Mouse (Mus musculus): Measurements from ENCODE around the gene Lhpp. TPM values are rescaled to one million over a fixed set of nuclear protein-coding genes. Genes with fewer than 3 reads are reported as not detected.

The Lhpp gene
- polyA plus RNA-seq, 1 experiment from 2014 or later, result 23.7 TPM

DNA sequence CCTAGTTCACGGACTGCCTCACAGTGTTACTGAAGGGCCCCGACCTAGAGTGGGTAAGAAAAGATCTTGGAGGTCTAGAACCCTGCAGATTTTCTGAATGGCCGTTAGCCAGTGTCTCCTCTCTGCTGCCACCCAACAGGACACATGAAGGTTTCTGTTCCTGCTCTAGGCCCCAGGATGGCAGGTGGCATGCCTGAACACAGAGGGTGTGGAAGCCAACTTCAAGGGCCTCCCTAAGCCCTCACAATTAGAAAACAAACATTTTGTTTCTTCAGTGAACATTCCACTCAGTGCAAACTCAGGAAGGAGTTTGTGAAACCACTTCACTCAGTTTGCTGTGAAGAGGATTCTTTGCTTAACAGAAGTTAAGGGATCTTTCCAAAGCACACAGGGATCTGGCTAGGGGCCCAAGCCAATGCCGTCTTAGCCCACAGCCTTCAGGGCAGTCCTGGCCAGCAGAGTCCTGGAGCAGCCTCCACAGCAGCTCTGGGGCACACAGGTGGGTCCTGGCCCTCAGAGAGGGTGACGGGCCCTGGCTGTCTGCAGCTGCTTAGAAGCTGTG is 114.1 kb downstream of the Lhpp start:
- Histone ChIP-seq H3K27me3 (ENCODE audit: control insufficient read depth, insufficient read depth, low read length) (no peaks in the 10 kb centered on the region), H3K36me3 (ENCODE audit: control insufficient read depth, insufficient read depth) (no peaks in the 10 kb centered on the region), H3K9ac (ENCODE audit: low read length) (no peak overlapping the region), H3K4me3 (ENCODE audit: low read length) (no peak overlapping the region), H3K9me3 (replicated peaks; ENCODE audit: control insufficient read depth, low read length) (no peaks in the 10 kb centered on the region), H3K4me2 (ENCODE audit: low read depth, low read length) (no peak overlapping the region), H3K27ac (ENCODE audit: low read length) (peak overlapping the region; percentile 77), H3K4me1 (ENCODE audit: control insufficient read depth, insufficient read depth, low read length) (peaks cover 32% of the 10 kb centered on the region)
- WGBS, result 63% methylated on average over 5 of the region's 5 CpGs
- no peak for ATAC-seq (replicated peaks; ENCODE audit: extremely low read depth, insufficient read depth, low FRiP score)

DNA sequence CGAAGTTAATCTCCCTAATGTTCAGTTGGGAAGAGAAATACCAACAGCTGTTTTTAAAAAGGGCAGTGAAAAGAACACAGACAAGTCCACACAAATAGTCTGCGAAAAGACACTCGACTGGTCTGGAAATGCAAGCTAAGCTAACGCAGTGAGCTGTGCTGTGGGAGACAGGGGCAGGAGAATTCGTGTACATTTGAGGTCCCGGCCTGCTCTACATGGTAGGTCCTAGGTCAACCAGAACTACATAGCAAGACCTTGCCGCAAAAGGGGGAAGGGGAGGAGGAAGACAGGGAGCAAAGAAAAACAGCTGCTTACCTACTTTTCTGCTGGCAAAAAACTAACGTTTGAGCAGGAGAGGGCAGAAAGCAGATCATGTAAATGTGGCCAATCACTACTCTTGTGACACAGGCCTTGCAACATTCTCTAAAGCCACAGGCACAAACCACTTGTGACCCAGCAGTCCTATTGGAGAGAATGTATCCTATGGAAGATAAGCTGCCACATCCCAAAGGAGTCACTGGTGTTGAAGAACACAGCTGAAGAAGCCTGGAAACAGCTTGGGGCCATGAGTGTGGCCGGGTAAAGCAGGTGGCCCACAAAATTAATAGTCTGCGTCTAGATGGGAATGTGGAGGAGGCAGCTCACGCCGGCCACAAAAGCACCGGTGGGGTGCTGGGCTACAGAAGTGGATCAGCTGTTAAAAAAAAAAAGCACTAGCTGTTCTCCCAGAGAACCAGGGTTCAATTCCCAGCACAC is 115.8 kb downstream of the Lhpp start:
- Histone ChIP-seq H3K27ac (ENCODE audit: low read length) (no peak overlapping the region; the same call in 1 of the 2 replicates), H3K36me3 (ENCODE audit: control insufficient read depth, insufficient read depth) (no peaks in the 10 kb centered on the region), H3K27me3 (ENCODE audit: control insufficient read depth, insufficient read depth, low read length) (no peaks in the 10 kb centered on the region), H3K4me1 (ENCODE audit: control insufficient read depth, insufficient read depth, low read length) (peaks cover 32% of the 10 kb centered on the region), H3K9ac (ENCODE audit: low read length) (no peak overlapping the region), H3K4me3 (ENCODE audit: low read length) (no peak overlapping the region), H3K9me3 (replicated peaks; ENCODE audit: control insufficient read depth, low read length) (no peaks in the 10 kb centered on the region), H3K4me2 (ENCODE audit: low read depth, low read length) (no peak overlapping the region)
- ATAC-seq (replicated peaks; ENCODE audit: extremely low read depth, insufficient read depth, low FRiP score), result no peak
- WGBS, result 68% methylated on average over 13 of the region's 13 CpGs

DNA sequence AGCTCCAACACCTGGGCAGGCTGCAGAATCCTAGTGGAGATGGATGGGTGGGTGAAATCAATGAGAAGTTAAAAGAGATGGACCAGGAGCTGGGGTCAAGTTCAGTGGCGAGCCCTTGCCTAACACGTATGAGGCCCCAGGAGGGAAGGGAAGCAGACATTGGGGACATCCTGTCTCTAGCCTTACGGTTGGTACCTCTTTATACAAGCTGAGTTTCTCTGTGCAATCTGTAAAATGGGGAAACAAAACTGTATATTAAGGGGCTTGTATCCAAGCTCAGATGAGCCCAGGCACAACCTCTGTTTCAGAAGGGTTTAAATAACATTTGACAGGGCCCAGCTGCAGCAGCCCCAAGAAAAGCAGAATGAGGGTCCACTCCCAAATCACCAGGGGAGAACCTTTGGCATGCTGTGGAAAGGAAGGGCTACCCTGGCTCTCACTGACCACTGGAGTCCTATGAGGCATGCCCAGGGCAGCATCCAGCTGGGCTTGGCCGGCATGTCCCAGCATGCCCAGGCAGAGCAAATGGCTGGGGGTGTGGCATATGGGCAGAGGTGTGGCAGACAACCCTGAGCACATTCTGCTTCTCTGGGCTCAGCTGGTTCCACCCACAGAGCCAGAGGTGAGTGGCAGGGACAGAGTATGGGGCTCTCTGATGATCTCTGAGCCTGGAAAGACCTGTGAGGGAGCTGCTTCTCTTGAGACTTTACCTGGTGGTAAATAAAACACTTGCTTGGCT is 118.8 kb downstream of the Lhpp start:
- H3K4me3 ChIP-seq (ENCODE audit: low read length), result no peak overlapping the region
- WGBS, result 64% methylated on average over 4 of the region's 4 CpGs
- no peaks in the 10 kb centered on the region for H3K9me3 ChIP-seq (replicated peaks; ENCODE audit: control insufficient read depth, low read length)
- H3K9ac ChIP-seq (ENCODE audit: low read length), result no peak overlapping the region
- H3K27me3 ChIP-seq (ENCODE audit: control insufficient read depth, insufficient read depth, low read length), result no peaks in the 10 kb centered on the region
- no peaks in the 10 kb centered on the region for H3K36me3 ChIP-seq (ENCODE audit: control insufficient read depth, insufficient read depth)
- peaks cover 17% of the 10 kb centered on the region for H3K4me1 ChIP-seq (ENCODE audit: control insufficient read depth, insufficient read depth, low read length)
- H3K4me2 ChIP-seq (ENCODE audit: low read depth, low read length), result no peak overlapping the region
- ATAC-seq (replicated peaks; ENCODE audit: extremely low read depth, insufficient read depth, low FRiP score), result no peak
- no peak overlapping the region for H3K27ac ChIP-seq (ENCODE audit: low read length)

DNA sequence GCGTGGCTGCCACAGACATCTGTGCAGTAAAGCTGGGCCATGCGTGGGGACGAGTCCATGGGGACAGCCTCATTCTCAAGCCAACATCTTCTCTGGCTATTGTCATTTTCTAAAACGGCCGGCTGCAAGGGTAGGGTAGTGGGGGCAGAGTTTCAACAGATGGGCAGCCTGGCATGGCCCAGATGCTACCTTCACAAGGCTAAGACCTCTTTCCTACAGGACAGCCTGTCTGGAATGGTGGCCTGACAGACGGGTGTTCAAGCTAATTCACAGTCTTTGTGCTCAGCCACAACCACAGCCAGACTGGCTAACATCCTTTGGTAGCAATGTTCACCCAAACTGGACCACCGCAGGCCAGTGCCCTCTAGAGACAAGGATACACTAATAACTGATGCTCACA is 120.1 kb downstream of the Lhpp start:
- Histone ChIP-seq H3K4me3 (ENCODE audit: low read length) (no peak overlapping the region), H3K4me1 (ENCODE audit: control insufficient read depth, insufficient read depth, low read length) (peaks cover 18% of the 10 kb centered on the region), H3K9ac (ENCODE audit: low read length) (no peak overlapping the region), H3K27me3 (ENCODE audit: control insufficient read depth, insufficient read depth, low read length) (no peaks in the 10 kb centered on the region), H3K36me3 (ENCODE audit: control insufficient read depth, insufficient read depth) (no peaks in the 10 kb centered on the region), H3K9me3 (replicated peaks; ENCODE audit: control insufficient read depth, low read length) (no peaks in the 10 kb centered on the region), H3K27ac (ENCODE audit: low read length) (no peak overlapping the region), H3K4me2 (ENCODE audit: low read depth, low read length) (no peak overlapping the region)
- WGBS, result 82% methylated on average over 7 of the region's 7 CpGs
- ATAC-seq (replicated peaks; ENCODE audit: extremely low read depth, insufficient read depth, low FRiP score), result no peak

DNA sequence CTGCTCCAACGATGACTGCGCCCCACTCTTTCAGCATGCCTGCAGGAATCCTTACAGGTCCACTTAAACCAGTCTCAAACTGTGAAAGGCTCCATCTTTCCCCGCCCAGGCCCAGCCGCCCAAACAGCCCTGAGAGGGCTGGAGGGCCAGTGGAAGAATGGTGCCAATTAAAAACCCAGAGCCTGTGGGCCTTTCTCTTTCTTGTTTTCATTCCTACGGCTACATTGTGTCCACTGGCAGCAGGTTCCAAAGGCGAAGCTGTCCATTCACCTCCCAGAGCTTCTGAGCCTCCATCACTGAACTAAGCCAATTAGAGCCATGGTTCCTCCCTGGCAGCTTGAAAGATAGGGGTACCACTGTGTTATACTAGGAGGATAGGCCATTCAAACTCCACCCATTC is 121.1 kb downstream of the Lhpp start:
- H3K4me2 ChIP-seq (ENCODE audit: low read depth, low read length), result no peak overlapping the region
- H3K4me1 ChIP-seq (ENCODE audit: control insufficient read depth, insufficient read depth, low read length), result peaks cover 24% of the 10 kb centered on the region
- no peak overlapping the region for H3K9ac ChIP-seq (ENCODE audit: low read length)
- H3K9me3 ChIP-seq (replicated peaks; ENCODE audit: control insufficient read depth, low read length), result no peaks in the 10 kb centered on the region
- ATAC-seq (replicated peaks; ENCODE audit: extremely low read depth, insufficient read depth, low FRiP score), result no peak
- 82% methylated on average over 6 of the region's 6 CpGs for WGBS
- no peaks in the 10 kb centered on the region for H3K27me3 ChIP-seq (ENCODE audit: control insufficient read depth, insufficient read depth, low read length)
- no peak overlapping the region for H3K4me3 ChIP-seq (ENCODE audit: low read length)
- H3K27ac ChIP-seq (ENCODE audit: low read length), result no peak overlapping the region
- no peaks in the 10 kb centered on the region for H3K36me3 ChIP-seq (ENCODE audit: control insufficient read depth, insufficient read depth)

DNA sequence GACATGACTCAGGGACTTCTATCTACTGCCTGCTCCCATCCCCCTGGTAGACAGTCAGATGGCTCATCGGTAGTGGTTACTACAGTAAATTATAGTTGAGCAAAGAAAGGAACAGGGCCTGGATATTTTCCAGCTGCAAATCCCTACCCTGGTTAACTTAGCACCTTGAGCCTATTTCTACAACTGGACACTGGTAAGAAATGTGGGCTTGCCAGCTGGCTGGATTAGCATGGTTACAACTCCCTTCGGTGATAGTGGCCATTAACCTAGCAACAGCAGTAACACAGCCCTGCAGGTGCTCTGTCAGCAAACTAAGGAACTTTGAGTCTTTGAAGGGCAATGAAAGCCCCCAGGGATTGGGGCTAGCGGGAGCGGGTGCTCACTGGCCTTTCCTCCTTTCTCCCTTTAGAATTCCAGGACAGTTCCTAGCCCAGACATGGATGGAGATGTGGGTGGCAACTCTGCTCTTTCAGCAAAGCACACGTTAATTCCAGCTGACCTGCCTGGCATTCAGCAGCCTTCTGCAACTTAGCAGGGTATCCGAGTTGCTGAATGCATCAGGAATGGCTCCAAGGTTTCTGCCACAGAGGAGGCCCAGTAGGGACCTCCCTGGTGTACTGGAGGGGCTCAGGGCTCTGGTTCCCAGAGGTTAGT is 121.8 kb downstream of the Lhpp start:
- ATAC-seq (replicated peaks; ENCODE audit: extremely low read depth, insufficient read depth, low FRiP score), result no peak
- Histone ChIP-seq H3K9ac (ENCODE audit: low read length) (no peak overlapping the region), H3K4me2 (ENCODE audit: low read depth, low read length) (no peak overlapping the region), H3K9me3 (replicated peaks; ENCODE audit: control insufficient read depth, low read length) (no peaks in the 10 kb centered on the region), H3K27ac (ENCODE audit: low read length) (no peak overlapping the region), H3K4me3 (ENCODE audit: low read length) (no peak overlapping the region), H3K4me1 (ENCODE audit: control insufficient read depth, insufficient read depth, low read length) (peaks cover 29% of the 10 kb centered on the region), H3K36me3 (ENCODE audit: control insufficient read depth, insufficient read depth) (no peaks in the 10 kb centered on the region), H3K27me3 (ENCODE audit: control insufficient read depth, insufficient read depth, low read length) (no peaks in the 10 kb centered on the region)
- 80% methylated on average over 6 of the region's 6 CpGs for WGBS

DNA sequence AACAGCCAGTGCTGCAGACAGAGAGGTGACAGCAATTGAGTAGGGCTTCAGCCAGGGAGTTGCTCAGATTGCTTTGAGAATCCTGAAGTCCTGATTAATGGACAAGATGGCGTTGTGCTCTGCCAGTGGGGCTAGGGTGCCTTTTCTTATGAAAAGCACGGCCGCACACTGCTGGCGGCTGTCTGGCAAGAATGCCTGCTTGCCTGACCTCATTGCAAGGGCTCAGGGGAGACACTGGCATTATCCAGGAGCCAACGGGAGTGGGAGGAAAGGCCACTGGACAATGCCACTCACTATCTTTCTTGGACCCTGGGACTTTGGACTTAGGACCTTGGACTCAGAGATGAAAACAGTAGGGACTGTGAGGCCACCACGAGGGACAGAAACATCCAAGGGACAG is 123.1 kb downstream of the Lhpp start:
- ATAC-seq (replicated peaks; ENCODE audit: extremely low read depth, insufficient read depth, low FRiP score), result no peak
- Histone ChIP-seq H3K4me1 (ENCODE audit: control insufficient read depth, insufficient read depth, low read length) (peaks cover 28% of the 10 kb centered on the region), H3K9me3 (replicated peaks; ENCODE audit: control insufficient read depth, low read length) (no peaks in the 10 kb centered on the region), H3K4me2 (ENCODE audit: low read depth, low read length) (no peak overlapping the region), H3K36me3 (ENCODE audit: control insufficient read depth, insufficient read depth) (no peaks in the 10 kb centered on the region), H3K4me3 (ENCODE audit: low read length) (no peak overlapping the region), H3K27ac (ENCODE audit: low read length) (no peak overlapping the region), H3K9ac (ENCODE audit: low read length) (no peak overlapping the region), H3K27me3 (ENCODE audit: control insufficient read depth, insufficient read depth, low read length) (no peaks in the 10 kb centered on the region)
- 67% methylated on average over 6 of the region's 6 CpGs for WGBS

DNA sequence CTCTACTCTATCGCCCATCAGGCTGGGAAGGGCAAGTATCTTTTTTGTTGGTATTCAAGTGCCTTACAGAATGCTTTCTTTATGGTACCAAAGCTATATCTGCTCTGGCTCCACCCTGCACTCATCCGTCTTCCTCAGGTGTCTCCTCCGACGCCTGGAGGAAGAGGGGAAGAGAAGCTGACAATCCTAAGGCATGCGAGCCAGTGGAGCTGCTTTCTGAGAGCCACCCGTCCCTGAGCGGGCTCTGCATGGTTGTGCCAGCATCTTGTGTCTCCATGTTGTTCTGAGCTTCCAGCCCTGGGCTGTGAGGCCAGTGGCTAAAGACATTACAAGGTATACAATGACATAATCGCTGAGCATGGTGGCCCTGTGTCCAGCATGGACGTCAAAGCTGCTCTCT is 123.8 kb downstream of the Lhpp start:
- H3K27ac ChIP-seq (ENCODE audit: low read length), result no peak overlapping the region
- ATAC-seq (replicated peaks; ENCODE audit: extremely low read depth, insufficient read depth, low FRiP score), result no peak
- whole genome bisulfite sequencing, result 88% methylated on average over 9 of the region's 9 CpGs

DNA sequence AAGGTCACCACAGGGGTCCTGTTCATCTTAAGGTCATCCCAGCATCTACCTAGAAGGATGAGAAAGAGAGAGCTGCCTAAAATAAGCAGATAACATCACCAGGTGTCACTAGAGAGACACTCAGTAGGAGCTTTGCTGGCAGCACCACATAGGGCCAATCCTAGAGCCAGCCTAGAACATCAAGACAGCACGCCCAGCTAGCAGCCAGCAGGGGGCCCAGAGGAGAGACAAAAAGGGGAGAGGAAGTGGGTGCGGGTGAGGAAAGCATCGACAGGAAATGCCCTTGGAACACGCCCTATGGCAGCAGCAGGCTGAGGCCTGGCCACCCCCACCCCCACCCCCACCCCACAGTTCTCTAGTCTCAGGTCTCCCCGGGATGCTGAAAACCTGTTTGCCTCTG is 124.7 kb downstream of the Lhpp start:
- peak; percentile 56 for ATAC-seq (replicated peaks; ENCODE audit: extremely low read depth, insufficient read depth, low FRiP score)
- H3K27ac ChIP-seq (ENCODE audit: low read length), result peak overlapping the region; percentile 83
- peaks cover 32% of the 10 kb centered on the region for H3K4me1 ChIP-seq (ENCODE audit: control insufficient read depth, insufficient read depth, low read length)
- WGBS, result 33% methylated on average over 5 of the region's 5 CpGs
- H3K9ac ChIP-seq (ENCODE audit: low read length), result peak overlapping the region; percentile 49; the same call in 1 of the 2 replicates
- H3K27me3 ChIP-seq (ENCODE audit: control insufficient read depth, insufficient read depth, low read length), result no peaks in the 10 kb centered on the region
- no peaks in the 10 kb centered on the region for H3K9me3 ChIP-seq (replicated peaks; ENCODE audit: control insufficient read depth, low read length)
- H3K4me3 ChIP-seq (ENCODE audit: low read length), result no peak overlapping the region
- no peaks in the 10 kb centered on the region for H3K36me3 ChIP-seq (ENCODE audit: control insufficient read depth, insufficient read depth)
- H3K4me2 ChIP-seq (ENCODE audit: low read depth, low read length), result no peak overlapping the region

More for the DNA sequence above, 123.8 kb downstream of the Lhpp start:
- Histone ChIP-seq H3K9ac (ENCODE audit: low read length) (no peak overlapping the region), H3K36me3 (ENCODE audit: control insufficient read depth, insufficient read depth) (no peaks in the 10 kb centered on the region), H3K9me3 (replicated peaks; ENCODE audit: control insufficient read depth, low read length) (no peaks in the 10 kb centered on the region), H3K4me3 (ENCODE audit: low read length) (no peak overlapping the region), H3K4me1 (ENCODE audit: control insufficient read depth, insufficient read depth, low read length) (peaks cover 28% of the 10 kb centered on the region), H3K27me3 (ENCODE audit: control insufficient read depth, insufficient read depth, low read length) (no peaks in the 10 kb centered on the region), H3K4me2 (ENCODE audit: low read depth, low read length) (no peak overlapping the region)
